Mouse (Mus musculus): ENCODE measurements around the gene Arhgef2. TPM values are rescaled to one million over a fixed set of nuclear protein-coding genes. Genes with fewer than 3 reads are reported as not detected.

Gene Arhgef2
- total and polyA plus RNA-seq, 2 experiments from 2014 or later, result 46.8 to 80.3 TPM

GRCm38 (mm10) chr3:88604863-88605262 is 903 bp upstream of the Arhgef2 start:
- H3K4me2 ChIP-seq (ENCODE audit: low read depth, low read length, poor library complexity, severe bottlenecking), result no peak overlapping the region
- H3K27ac ChIP-seq (ENCODE audit: low read depth, low read length), result no peak overlapping the region
- ATAC-seq (ENCODE audit: low FRiP score) (no peak), DNase-seq (ENCODE audit: low spot score) (no peak)
- H3K27me3 ChIP-seq (ENCODE audit: insufficient read depth, low read length), result no peaks in the 10 kb centered on the region
- no peak overlapping the region for H3K9ac ChIP-seq (replicated peaks; ENCODE audit: low read length, poor library complexity, severe bottlenecking)
- TF ChIP-seq CTCF (IDR thresholded peaks at IDR 0.05), result no peak
- H3K36me3 ChIP-seq (ENCODE audit: insufficient read depth, low read length), result no peaks in the 10 kb centered on the region
- no peaks in the 10 kb centered on the region; the same call in 1 of the 2 replicates for H3K4me1 ChIP-seq (ENCODE audit: insufficient read depth, low read length)
- H3K9me3 ChIP-seq (ENCODE audit: low read length), result no peaks in the 10 kb centered on the region
- WGBS, result 93% methylated on average over 7 of the region's 7 CpGs
- H3K4me3 ChIP-seq (ENCODE audit: low read depth, low read length), result no peak overlapping the region

- peak overlapping the region; percentile 32 for H3K4me3 ChIP-seq (ENCODE audit: low read depth, low read length)
- peak; percentile 89 for ATAC-seq (ENCODE audit: low FRiP score)
- no peaks in the 10 kb centered on the region for H3K36me3 ChIP-seq (ENCODE audit: insufficient read depth, low read length)
- DNase-seq (ENCODE audit: low spot score), result peak; percentile 84
- no peaks in the 10 kb centered on the region for H3K27me3 ChIP-seq (ENCODE audit: insufficient read depth, low read length)
- peak; percentile 100 for TF ChIP-seq CTCF (IDR thresholded peaks at IDR 0.05)
- no peaks in the 10 kb centered on the region for H3K9me3 ChIP-seq (ENCODE audit: low read length)
- no peak overlapping the region for H3K27ac ChIP-seq (ENCODE audit: low read depth, low read length)
- H3K9ac ChIP-seq (replicated peaks; ENCODE audit: low read length, poor library complexity, severe bottlenecking), result peak overlapping the region; percentile 46
- peak overlapping the region; percentile 70 for H3K4me2 ChIP-seq (ENCODE audit: low read depth, low read length, poor library complexity, severe bottlenecking)
- no peaks in the 10 kb centered on the region; the same call in 1 of the 2 replicates for H3K4me1 ChIP-seq (ENCODE audit: insufficient read depth, low read length)
- under 1% methylated on average over 20 of the region's 20 CpGs for WGBS
Observed at GRCm38 (mm10) chr3:88607065-88607757, 1.4 kb downstream of the Arhgef2 start.

GRCm38 (mm10) chr3:88607758-88608138 is 2.0 kb downstream of the Arhgef2 start:
- Histone ChIP-seq H3K9me3 (ENCODE audit: low read length) (no peaks in the 10 kb centered on the region), H3K27ac (ENCODE audit: low read depth, low read length) (no peak overlapping the region), H3K27me3 (ENCODE audit: insufficient read depth, low read length) (no peaks in the 10 kb centered on the region), H3K4me2 (ENCODE audit: low read depth, low read length, poor library complexity, severe bottlenecking) (peak overlapping the region; percentile 70), H3K4me1 (ENCODE audit: insufficient read depth, low read length) (no peaks in the 10 kb centered on the region; the same call in 1 of the 2 replicates), H3K36me3 (ENCODE audit: insufficient read depth, low read length) (no peaks in the 10 kb centered on the region), H3K9ac (replicated peaks; ENCODE audit: low read length, poor library complexity, severe bottlenecking) (peak overlapping the region; percentile 29; the same call in 1 of the 2 replicates), H3K4me3 (ENCODE audit: low read depth, low read length) (peak overlapping the region; percentile 32)
- DNase-seq (ENCODE audit: low spot score) (no peak), ATAC-seq (ENCODE audit: low FRiP score) (peak; percentile 35; the same call in 1 of the 2 replicates)
- no peak for TF ChIP-seq CTCF (IDR thresholded peaks at IDR 0.05)
- 14% methylated on average over 10 of the region's 10 CpGs for WGBS

GRCm38 (mm10) chr3:88609066-88609465 is 3.3 kb downstream of the Arhgef2 start:
- no peak for TF ChIP-seq CTCF (IDR thresholded peaks at IDR 0.05)
- H3K9me3 ChIP-seq (ENCODE audit: low read length), result no peaks in the 10 kb centered on the region
- no peak overlapping the region for H3K9ac ChIP-seq (replicated peaks; ENCODE audit: low read length, poor library complexity, severe bottlenecking)
- no peaks in the 10 kb centered on the region for H3K27me3 ChIP-seq (ENCODE audit: insufficient read depth, low read length)
- H3K4me3 ChIP-seq (ENCODE audit: low read depth, low read length), result no peak overlapping the region
- no peak overlapping the region for H3K27ac ChIP-seq (ENCODE audit: low read depth, low read length)
- no peaks in the 10 kb centered on the region for H3K36me3 ChIP-seq (ENCODE audit: insufficient read depth, low read length)
- ATAC-seq (ENCODE audit: low FRiP score) (no peak), DNase-seq (ENCODE audit: low spot score) (no peak)
- 77% methylated on average over 4 of the region's 4 CpGs for WGBS
- no peaks in the 10 kb centered on the region; the same call in 1 of the 2 replicates for H3K4me1 ChIP-seq (ENCODE audit: insufficient read depth, low read length)
- H3K4me2 ChIP-seq (ENCODE audit: low read depth, low read length, poor library complexity, severe bottlenecking), result no peak overlapping the region

- WGBS, result 77% methylated on average over 8 of the region's 8 CpGs
- ATAC-seq (ENCODE audit: low FRiP score), result no peak
- no peak overlapping the region for H3K4me2 ChIP-seq (ENCODE audit: low read depth, low read length, poor library complexity, severe bottlenecking)
- H3K9ac ChIP-seq (replicated peaks; ENCODE audit: low read length, poor library complexity, severe bottlenecking), result no peak overlapping the region
- no peak for DNase-seq (ENCODE audit: low spot score)
- no peak overlapping the region for H3K27ac ChIP-seq (ENCODE audit: low read depth, low read length)
- H3K4me1 ChIP-seq (ENCODE audit: insufficient read depth, low read length), result no peaks in the 10 kb centered on the region
- no peaks in the 10 kb centered on the region for H3K9me3 ChIP-seq (ENCODE audit: low read length)
- no peak overlapping the region for H3K4me3 ChIP-seq (ENCODE audit: low read depth, low read length)
- H3K36me3 ChIP-seq (ENCODE audit: insufficient read depth, low read length), result no peaks in the 10 kb centered on the region
- no peaks in the 10 kb centered on the region for H3K27me3 ChIP-seq (ENCODE audit: insufficient read depth, low read length)
- TF ChIP-seq CTCF (IDR thresholded peaks at IDR 0.05), result no peak
Observed at GRCm38 (mm10) chr3:88614418-88614817, 8.7 kb downstream of the Arhgef2 start.

GRCm38 (mm10) chr3:88615117-88615516 is 9.4 kb downstream of the Arhgef2 start:
- Histone ChIP-seq H3K4me2 (ENCODE audit: low read depth, low read length, poor library complexity, severe bottlenecking) (no peak overlapping the region), H3K9ac (replicated peaks; ENCODE audit: low read length, poor library complexity, severe bottlenecking) (no peak overlapping the region), H3K36me3 (ENCODE audit: insufficient read depth, low read length) (no peaks in the 10 kb centered on the region), H3K27me3 (ENCODE audit: insufficient read depth, low read length) (no peaks in the 10 kb centered on the region), H3K4me3 (ENCODE audit: low read depth, low read length) (no peak overlapping the region), H3K9me3 (ENCODE audit: low read length) (no peaks in the 10 kb centered on the region), H3K27ac (ENCODE audit: low read depth, low read length) (no peak overlapping the region), H3K4me1 (ENCODE audit: insufficient read depth, low read length) (no peaks in the 10 kb centered on the region)
- TF ChIP-seq CTCF (IDR thresholded peaks at IDR 0.05), result no peak
- ATAC-seq (ENCODE audit: low FRiP score) (no peak), DNase-seq (ENCODE audit: low spot score) (no peak)
- 76% methylated on average over 5 of the region's 5 CpGs for WGBS
